ENCODE assay signal across 8 mouse cellular contexts in the genomic region with DNA sequence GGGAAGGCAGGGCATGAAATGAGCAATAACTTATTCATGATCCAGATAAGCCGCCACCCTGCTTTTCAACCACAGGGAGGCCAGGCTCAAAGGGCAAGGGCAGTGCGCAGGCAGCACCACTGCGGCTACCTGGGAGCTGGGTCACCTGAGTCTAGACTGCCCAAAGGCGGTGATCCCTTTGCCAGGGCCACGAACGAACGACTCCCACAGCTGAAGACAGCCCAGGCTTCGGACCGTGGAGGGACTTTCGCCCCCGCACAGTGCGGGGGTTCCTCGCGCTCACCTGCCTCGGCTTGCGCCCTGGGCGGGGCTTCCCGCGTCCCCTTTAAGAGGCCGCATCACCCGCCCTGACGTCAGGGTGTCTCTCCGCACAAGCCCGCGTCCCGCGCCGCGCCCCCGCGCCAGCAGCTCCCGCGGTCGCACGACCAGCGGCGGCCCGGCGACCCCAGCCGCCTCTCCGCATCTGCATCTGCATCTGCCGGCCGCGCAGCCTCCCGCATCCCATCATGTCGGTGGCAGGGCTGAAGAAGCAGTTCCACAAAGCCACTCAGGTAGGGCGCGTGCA. TPM values are rescaled to one million over a fixed set of nuclear protein-coding genes. Genes with fewer than 3 reads are reported as not detected.
A peak's percentile ranks its signal among the peaks of the same experiment; 100 is the strongest.
DNase-seq lines count a peak whose midpoint lies in the region; ATAC-seq lines count a peak whose summit lies in the region.

A gene (plus strand): TSS at position 56 of the 565 bp plus-strand sequence.

- peak; percentile 72 for DNase-seq in layer of hippocampus, adult 11-12 months (ENCODE audit: low spot score)
- no peak for DNase-seq in layer of hippocampus, adult 9-10 months (ENCODE audit: low spot score)
- peak; percentile 47 for DNase-seq in embryo, embryonic 9.5 days (ENCODE audit: extremely low spot score)
- peak; percentile 76 to 82 for DNase-seq in kidney, postnatal 36 days
- DNase-seq in ovary, postnatal 14 days (ENCODE audit: low spot score) = peak; percentile 41
- DNase-seq in natural killer cell, adult 2 months (ENCODE audit: low spot score in 2 of 2) = no peak

- no peak within 1 kb of the TSS for H3K27ac ChIP-seq in heart, embryonic 16.5 days (ENCODE audit: low read length)
- no peak within 1 kb of the TSS for H3K27ac ChIP-seq in liver, embryonic 15.5 days (replicated peaks)

- no peaks in the 10 kb centered on the region for H3K9me3 ChIP-seq in heart, embryonic 16.5 days (replicated peaks; ENCODE audit: control insufficient read depth, low read length)
- H3K9me3 ChIP-seq in liver, embryonic 15.5 days (replicated peaks) = no peaks in the 10 kb centered on the region

- under 1% methylated on average over 48 of the region's 48 CpGs for WGBS in heart, embryonic 16.5 days
- WGBS in liver, embryonic 15.5 days (ENCODE audit: insufficient replicate concordance) = 1% methylated on average over 48 of the region's 48 CpGs

- peak within 1 kb of the TSS; percentile 58 for H3K9ac ChIP-seq in heart, embryonic 16.5 days (ENCODE audit: low read length)
- H3K9ac ChIP-seq in liver, embryonic 15.5 days = no peak within 1 kb of the TSS

- no peaks in the 10 kb centered on the region for H3K36me3 ChIP-seq in heart, embryonic 16.5 days (ENCODE audit: control insufficient read depth, insufficient read depth)
- no peaks in the 10 kb centered on the region for H3K36me3 ChIP-seq in liver, embryonic 15.5 days (replicated peaks)

- ATAC-seq in heart, embryonic 16.5 days (replicated peaks; ENCODE audit: extremely low read depth, insufficient read depth, low FRiP score) = no peak; the same call in 1 of the 2 replicates
- no peak for ATAC-seq in liver, embryonic 15.5 days (ENCODE audit: insufficient read depth)

- peaks cover 39% of the 10 kb centered on the region for H3K27me3 ChIP-seq in heart, embryonic 16.5 days (ENCODE audit: control insufficient read depth, insufficient read depth, low read length)
- peaks cover 44% of the 10 kb centered on the region for H3K27me3 ChIP-seq in liver, embryonic 15.5 days

- peaks cover 8% of the 10 kb centered on the region; the same call in 1 of the 2 replicates for H3K4me1 ChIP-seq in heart, embryonic 16.5 days (ENCODE audit: control insufficient read depth, insufficient read depth, low read length)
- H3K4me1 ChIP-seq in liver, embryonic 15.5 days (replicated peaks) = no peaks in the 10 kb centered on the region

- H3K4me2 ChIP-seq in heart, embryonic 16.5 days (ENCODE audit: low read depth, low read length) = peak within 1 kb of the TSS; percentile 97
- H3K4me2 ChIP-seq in liver, embryonic 15.5 days = peak within 1 kb of the TSS; percentile 59

- H3K4me3 ChIP-seq in heart, embryonic 16.5 days (ENCODE audit: low read length) = peak within 1 kb of the TSS; percentile 71
- peak within 1 kb of the TSS; percentile 43 for H3K4me3 ChIP-seq in liver, embryonic 15.5 days (replicated peaks)

RNA-seq across cellular contexts. Expression of the gene that starts here (rescaled TPM):
- 0.60 and 0.81 TPM in 2 replicates for polyA plus RNA-seq in heart, embryonic 16.5 days (2015; fragmentation: Nextera tagmentation; extraction: Ambion mirVana)
- 0.09 TPM in 1 of 2 replicates, not detected in the other for polyA plus RNA-seq in liver, embryonic 15.5 days (2015; fragmentation: Nextera tagmentation; extraction: Ambion mirVana)

Comparison
In these comparisons a context has a peak if more than half of its experiments do, and no peak if none do; other contexts are left out.
1. DNase-seq: peak in layer of hippocampus, adult 11-12 months (single experiment), embryo, embryonic 9.5 days (single experiment), kidney, postnatal 36 days (2 of 2) and ovary, postnatal 14 days (single experiment); none in layer of hippocampus, adult 9-10 months (single experiment) and natural killer cell, adult 2 months (0 of 2).